8 mouse cellular contexts compared by ENCODE assay signal in the genomic region with DNA sequence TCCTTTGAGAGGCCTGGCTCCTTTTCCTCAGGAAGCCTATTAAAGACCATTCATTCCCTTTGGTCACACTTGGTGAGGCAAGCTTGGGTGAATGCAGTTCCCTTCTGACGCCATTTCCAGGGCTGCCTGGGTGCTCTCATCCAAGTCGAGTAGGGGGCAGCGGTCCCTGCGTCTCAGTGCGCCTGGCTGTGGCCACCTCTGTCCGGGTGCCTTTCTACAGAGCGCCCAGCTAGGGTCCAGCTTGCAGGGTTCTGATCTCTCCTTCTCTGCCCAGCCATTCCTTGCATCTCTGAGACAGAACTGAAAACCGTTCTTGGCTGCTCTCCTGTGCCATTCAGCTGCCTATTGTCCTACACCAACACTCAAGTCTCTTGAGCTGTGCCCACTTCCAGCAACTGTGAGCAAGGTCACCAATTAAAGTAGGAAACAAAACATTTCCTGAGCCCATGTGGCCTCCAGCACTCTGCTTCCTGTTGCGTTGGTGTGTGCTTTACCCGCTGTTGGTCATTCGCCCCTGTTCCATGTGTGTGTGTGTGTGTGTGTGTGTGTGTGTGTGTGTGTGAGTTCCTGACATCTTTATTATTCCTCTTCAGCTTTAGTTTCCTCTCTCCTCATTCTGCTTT.
DNase-seq lines count a peak whose midpoint lies in the region; ATAC-seq and TF ChIP-seq lines count a peak whose summit lies in the region.

No protein-coding gene starts in this region.

- no peak for TF ChIP-seq CTCF in liver, embryonic 14.5 days (IDR thresholded peaks at IDR 0.05; ENCODE audit: low read depth)

- no peak; the same call in 1 of the 2 replicates for ATAC-seq in heart, embryonic 13.5 days (ENCODE audit: extremely low read depth, insufficient number of reproducible peaks, low FRiP score, low TSS enrichment)
- 0 out of 2 replicates have a peak, but pooled peaks have one; percentile 15 for ATAC-seq in liver, embryonic 14.5 days (ENCODE audit: insufficient read depth)
- ATAC-seq in liver, embryonic 12.5 days: no peak
- ATAC-seq in hindbrain, embryonic 16.5 days: peak; percentile 80
- peak; percentile 74 for ATAC-seq in midbrain, embryonic 16.5 days

- 75% methylated on average over 11 of the region's 11 CpGs for WGBS in heart, embryonic 13.5 days
- WGBS in liver, embryonic 14.5 days (ENCODE audit: insufficient replicate concordance): 59% methylated on average over 11 of the region's 11 CpGs
- WGBS in liver, embryonic 12.5 days (ENCODE audit: insufficient replicate concordance): 69% methylated on average over 11 of the region's 11 CpGs
- 62% methylated on average over 11 of the region's 11 CpGs for WGBS in hindbrain, embryonic 16.5 days
- 67% methylated on average over 11 of the region's 11 CpGs for WGBS in midbrain, embryonic 16.5 days

- no peaks in the 10 kb centered on the region for H3K36me3 ChIP-seq in heart, embryonic 13.5 days
- no peaks in the 10 kb centered on the region for H3K36me3 ChIP-seq in liver, embryonic 14.5 days (replicated peaks; ENCODE audit: control insufficient read depth, insufficient read depth, low read depth)
- no peaks in the 10 kb centered on the region for H3K36me3 ChIP-seq in liver, embryonic 12.5 days
- no peaks in the 10 kb centered on the region for H3K36me3 ChIP-seq in hindbrain, embryonic 16.5 days (ENCODE audit: control insufficient read depth, insufficient read depth, low read length)
- H3K36me3 ChIP-seq in midbrain, embryonic 16.5 days (ENCODE audit: control insufficient read depth, insufficient read depth, low read length): no peaks in the 10 kb centered on the region

- peaks cover 19% of the 10 kb centered on the region for H3K4me1 ChIP-seq in heart, embryonic 13.5 days
- no peaks in the 10 kb centered on the region for H3K4me1 ChIP-seq in liver, embryonic 14.5 days (replicated peaks; ENCODE audit: control insufficient read depth in 2 of 2, insufficient read depth in 2 of 2, low read length in 1 of 2)
- H3K4me1 ChIP-seq in liver, embryonic 12.5 days: no peaks in the 10 kb centered on the region
- H3K4me1 ChIP-seq in hindbrain, embryonic 16.5 days (ENCODE audit: control insufficient read depth, insufficient read depth, low read depth, low read length): peaks cover 13% of the 10 kb centered on the region; the same call in 1 of the 2 replicates
- no peaks in the 10 kb centered on the region; the same call in 1 of the 2 replicates for H3K4me1 ChIP-seq in midbrain, embryonic 16.5 days (ENCODE audit: control insufficient read depth, insufficient read depth, low read length)

- no peaks in the 10 kb centered on the region for H3K9me3 ChIP-seq in heart, embryonic 13.5 days
- H3K9me3 ChIP-seq in liver, embryonic 14.5 days (ENCODE audit: control insufficient read depth, low read length): no peaks in the 10 kb centered on the region
- H3K9me3 ChIP-seq in liver, embryonic 12.5 days (replicated peaks): no peaks in the 10 kb centered on the region
- H3K9me3 ChIP-seq in hindbrain, embryonic 16.5 days (ENCODE audit: control insufficient read depth, low read length): no peaks in the 10 kb centered on the region
- H3K9me3 ChIP-seq in midbrain, embryonic 16.5 days (replicated peaks; ENCODE audit: control insufficient read depth, low read length, poor library complexity, severe bottlenecking): no peaks in the 10 kb centered on the region

- no peaks in the 10 kb centered on the region; the same call in 1 of the 2 replicates for H3K27me3 ChIP-seq in heart, embryonic 13.5 days (replicated peaks)
- no peaks in the 10 kb centered on the region for H3K27me3 ChIP-seq in liver, embryonic 14.5 days (ENCODE audit: control insufficient read depth, insufficient read depth, low read length)
- no peaks in the 10 kb centered on the region for H3K27me3 ChIP-seq in liver, embryonic 12.5 days (replicated peaks)
- peaks cover 2% of the 10 kb centered on the region; the same call in 1 of the 2 replicates for H3K27me3 ChIP-seq in hindbrain, embryonic 16.5 days (replicated peaks; ENCODE audit: control insufficient read depth, insufficient read depth, low read length)
- peaks cover 2% of the 10 kb centered on the region; the same call in 1 of the 2 replicates for H3K27me3 ChIP-seq in midbrain, embryonic 16.5 days (ENCODE audit: control insufficient read depth, insufficient read depth, low read depth, low read length)

- no peak for DNase-seq in heart, postnatal 14 days
- no peak for DNase-seq in liver, embryonic 14.5 days (ENCODE audit: low read depth in 3 of 3, low spot score in 3 of 3)
- DNase-seq in adrenal gland, adult 18-20 months (ENCODE audit: low spot score in 2 of 2): no peak
- DNase-seq in MN1 (ENCODE audit: low spot score): no peak

- no peak for TF ChIP-seq EP300 in liver, embryonic 14.5 days (IDR thresholded peaks at IDR 0.05; ENCODE audit: low read depth)

- H3K4me2 ChIP-seq in heart, embryonic 13.5 days: no peak overlapping the region
- H3K4me2 ChIP-seq in liver, embryonic 14.5 days (ENCODE audit: low read depth): no peak overlapping the region
- H3K4me2 ChIP-seq in liver, embryonic 12.5 days: no peak overlapping the region
- no peak overlapping the region for H3K4me2 ChIP-seq in hindbrain, embryonic 16.5 days (ENCODE audit: low read length)
- no peak overlapping the region for H3K4me2 ChIP-seq in midbrain, embryonic 16.5 days (ENCODE audit: low read length)

- no peak overlapping the region for H3K9ac ChIP-seq in heart, embryonic 13.5 days
- no peak overlapping the region for H3K9ac ChIP-seq in liver, embryonic 14.5 days (replicated peaks)
- no peak overlapping the region for H3K9ac ChIP-seq in liver, embryonic 12.5 days
- no peak overlapping the region for H3K9ac ChIP-seq in hindbrain, embryonic 16.5 days (ENCODE audit: low read depth, low read length)
- no peak overlapping the region for H3K9ac ChIP-seq in midbrain, embryonic 16.5 days (ENCODE audit: low read depth, low read length)

- peak overlapping the region; percentile 42 for H3K27ac ChIP-seq in heart, embryonic 13.5 days (replicated peaks)
- H3K27ac ChIP-seq in liver, embryonic 14.5 days: no peak overlapping the region
- H3K27ac ChIP-seq in liver, embryonic 12.5 days: no peak overlapping the region
- peak overlapping the region; percentile 64 for H3K27ac ChIP-seq in hindbrain, embryonic 16.5 days (ENCODE audit: low read depth, low read length)
- H3K27ac ChIP-seq in midbrain, embryonic 16.5 days (ENCODE audit: low read length): peak overlapping the region; percentile 12; the same call in 1 of the 2 replicates

- intact Hi-C loops in heart, postnatal 14 days (cut with DNase I): no loop called here

- H3K4me3 ChIP-seq in heart, embryonic 13.5 days: no peak overlapping the region
- H3K4me3 ChIP-seq in liver, embryonic 14.5 days (ENCODE audit: insufficient read depth in 1 of 2, low read depth in 2 of 2, low read length in 2 of 2): no peak overlapping the region
- H3K4me3 ChIP-seq in liver, embryonic 12.5 days: no peak overlapping the region
- H3K4me3 ChIP-seq in hindbrain, embryonic 16.5 days (ENCODE audit: low read length): no peak overlapping the region
- no peak overlapping the region for H3K4me3 ChIP-seq in midbrain, embryonic 16.5 days (ENCODE audit: low read depth, low read length)

Comparison
In these comparisons a context has a peak if more than half of its experiments do, and no peak if none do; other contexts are left out.
1. ATAC-seq: peak in liver, embryonic 14.5 days (single experiment), hindbrain, embryonic 16.5 days (single experiment) and midbrain, embryonic 16.5 days (single experiment); none in heart, embryonic 13.5 days (single experiment) and liver, embryonic 12.5 days (single experiment).
2. H3K27ac ChIP-seq: peak in heart, embryonic 13.5 days (single experiment), hindbrain, embryonic 16.5 days (single experiment) and midbrain, embryonic 16.5 days (single experiment); none in liver, embryonic 14.5 days (single experiment) and liver, embryonic 12.5 days (single experiment).